Mouse (Mus musculus) bone marrow, adult 2 months (tissue): ENCODE data around the gene Kctd14. TPM values are rescaled to one million over a fixed set of nuclear protein-coding genes. Genes with fewer than 3 reads are reported as not detected.
"Not testable (repeated sequence)": the region's sequence is repeated elsewhere in the genome, so short reads cannot be mapped to it uniquely, and the experiment has no call there.

Experiments
- H3K27ac ChIP-seq: fragments of 200-500 bp; 2 replicates; pipeline ENCODE4 v1.5.1; 2012; ENCODE audit warnings: low read depth, mild to moderate bottlenecking, control low read depth, inconsistent platforms, low read length; ENCODE audit not compliant: control insufficient read depth, poor library complexity, insufficient read depth
- H3K4me1 ChIP-seq: fragments of 200-500 bp; 2 replicates; pipeline ENCODE4 v1.6.1; 2011; ENCODE audit warnings: low read length; ENCODE audit not compliant: control insufficient read depth, insufficient read depth
- H3K4me3 ChIP-seq: fragments of 200-500 bp; replicated peaks from 2 replicates; pipeline ENCODE3; 2011; ENCODE audit warnings: mild to moderate bottlenecking, low read depth, low read length, control low read depth; ENCODE audit not compliant: control insufficient read depth
- CTCF ChIP-seq: fragments of 200-500 bp; IDR thresholded peaks from 2 replicates; pipeline ENCODE4 v1.5.1; 2011; ENCODE audit warnings: low read length, control low read depth; ENCODE audit not compliant: control insufficient read depth, insufficient read depth
- POLR2A ChIP-seq: fragments of 200-500 bp; IDR thresholded peaks from 2 replicates; pipeline ENCODE4 v1.6.1; 2011; ENCODE audit warnings: low read depth, mild to moderate bottlenecking, control low read depth, low read length, borderline replicate concordance; ENCODE audit not compliant: control insufficient read depth
- WGBS: fragments of 180-500 bp; shearing (Covaris S2); methylation state at CpG from one replicate; pipeline ENCODE4 v1.1.7; 2018; 5-methylcytosine and 5-hydroxymethylcytosine counted together
- polyA plus RNA-seq: library from polyadenylated mRNA; stranded (reverse); fragments of >200 nt; gene quantifications from 2 replicates; pipeline ENCODE4 v1.2.4, GENCODE M21; 2011; ENCODE audit warnings: low replicate concordance; ENCODE audit not compliant: missing spikeins, insufficient read depth, insufficient read length

The Kctd14 gene
- polyA plus RNA-seq, 1 experiment = 12.6 TPM

DNA sequence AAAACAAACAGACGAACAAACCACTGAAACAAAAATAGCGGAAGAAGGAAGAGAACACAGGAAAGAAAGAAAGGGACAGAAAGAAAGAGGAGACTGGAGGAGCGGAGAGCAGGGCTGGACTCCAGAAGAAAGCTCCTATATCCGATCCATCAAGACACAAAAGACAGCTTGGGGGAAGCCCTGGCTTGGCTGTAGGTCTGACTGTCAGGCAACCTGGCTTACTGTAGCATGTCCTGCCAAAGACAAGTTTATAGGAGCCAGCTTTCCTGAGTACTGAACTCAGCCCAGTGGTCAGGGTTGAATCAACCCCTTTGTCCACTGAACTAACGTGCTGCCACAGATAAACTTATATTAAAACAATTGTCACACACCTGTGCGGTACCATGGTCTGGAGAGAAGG is 23.8 kb upstream of the Kctd14 start:
- Histone ChIP-seq H3K27ac (no peak overlapping the region), H3K4me3 (no peak overlapping the region), H3K4me1 (no peaks in the 10 kb centered on the region)
- 83% methylated on average over 6 of the region's 6 CpGs for WGBS
- TF ChIP-seq POLR2A (no peak), CTCF (no peak)

GRCm38 (mm10) chr7:97427778-97428420 is 23.2 kb upstream of the Kctd14 start:
- Histone ChIP-seq H3K27ac (no peak overlapping the region), H3K4me1 (no peaks in the 10 kb centered on the region), H3K4me3 (no peak overlapping the region)
- TF ChIP-seq CTCF = 0 out of 2 replicates have a peak, but pooled peaks have one; percentile 17
- no peak for TF ChIP-seq POLR2A
- WGBS = 71% methylated on average over 5 of the region's 5 CpGs

DNA sequence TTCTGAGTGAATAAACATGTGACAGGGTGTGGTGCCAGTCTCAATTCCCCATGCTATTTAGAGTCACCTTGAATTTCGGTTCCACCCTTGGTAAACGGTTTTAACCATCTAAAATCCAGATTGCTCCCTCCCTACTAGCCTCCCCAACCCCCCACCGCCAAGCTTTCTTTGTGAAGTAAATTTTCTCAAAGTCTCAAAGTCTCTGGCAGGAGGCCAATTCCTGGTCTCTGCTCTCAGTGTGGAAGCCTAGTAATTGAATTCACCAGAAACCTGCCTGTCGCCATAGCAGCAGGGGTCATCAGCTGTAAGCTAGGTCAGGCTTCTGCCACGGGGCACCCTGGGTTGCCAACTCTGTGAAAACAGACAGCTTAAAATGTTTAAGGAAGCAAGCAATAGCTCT is 21.4 kb upstream of the Kctd14 start:
- Histone ChIP-seq H3K27ac (peak overlapping the region; percentile 13; the same call in 1 of the 2 replicates), H3K4me3 (no peak overlapping the region), H3K4me1 (no peaks in the 10 kb centered on the region)
- 21% methylated on average over 5 of the region's 5 CpGs for WGBS
- no peak for TF ChIP-seq POLR2A
- TF ChIP-seq CTCF = no peak

- H3K4me3 ChIP-seq, H3K4me1 ChIP-seq, H3K27ac ChIP-seq: not testable (repeated sequence)
- WGBS = 81% methylated on average over 3 of the region's 3 CpGs
Measured at GRCm38 (mm10) chr7:97433517-97433916, 17.6 kb upstream of the Kctd14 start.

DNA sequence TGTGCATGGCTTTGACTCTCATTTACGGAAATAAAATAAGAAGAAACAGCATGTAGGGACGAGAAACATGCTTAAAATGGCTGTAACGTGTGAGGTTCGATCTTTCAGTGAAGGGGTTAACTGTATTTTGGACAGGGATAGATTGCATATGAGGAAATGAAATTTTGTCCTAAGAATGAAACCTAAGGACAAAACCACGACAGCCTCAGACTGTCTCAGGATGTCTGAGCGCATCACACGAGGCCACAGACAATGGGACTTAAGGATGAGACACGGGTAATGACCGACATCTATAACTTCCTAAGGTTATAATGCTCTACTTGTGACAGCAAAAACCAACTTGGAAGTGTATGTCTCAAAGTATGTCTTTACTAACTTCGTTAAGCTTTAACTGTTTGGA is 16.6 kb upstream of the Kctd14 start:
- Histone ChIP-seq H3K27ac (no peak overlapping the region), H3K4me3 (no peak overlapping the region), H3K4me1 (no peaks in the 10 kb centered on the region)
- WGBS = 62% methylated on average over 10 of the region's 10 CpGs
- TF ChIP-seq CTCF (no peak), POLR2A (no peak)

- H3K4me3 ChIP-seq = no peak overlapping the region
- TF ChIP-seq CTCF (no peak), POLR2A (no peak)
- H3K27ac ChIP-seq = no peak overlapping the region
- H3K4me1 ChIP-seq = no peaks in the 10 kb centered on the region; the same call in 1 of the 2 replicates
Measured at GRCm38 (mm10) chr7:97438986-97439385, 12.1 kb upstream of the Kctd14 start.

DNA sequence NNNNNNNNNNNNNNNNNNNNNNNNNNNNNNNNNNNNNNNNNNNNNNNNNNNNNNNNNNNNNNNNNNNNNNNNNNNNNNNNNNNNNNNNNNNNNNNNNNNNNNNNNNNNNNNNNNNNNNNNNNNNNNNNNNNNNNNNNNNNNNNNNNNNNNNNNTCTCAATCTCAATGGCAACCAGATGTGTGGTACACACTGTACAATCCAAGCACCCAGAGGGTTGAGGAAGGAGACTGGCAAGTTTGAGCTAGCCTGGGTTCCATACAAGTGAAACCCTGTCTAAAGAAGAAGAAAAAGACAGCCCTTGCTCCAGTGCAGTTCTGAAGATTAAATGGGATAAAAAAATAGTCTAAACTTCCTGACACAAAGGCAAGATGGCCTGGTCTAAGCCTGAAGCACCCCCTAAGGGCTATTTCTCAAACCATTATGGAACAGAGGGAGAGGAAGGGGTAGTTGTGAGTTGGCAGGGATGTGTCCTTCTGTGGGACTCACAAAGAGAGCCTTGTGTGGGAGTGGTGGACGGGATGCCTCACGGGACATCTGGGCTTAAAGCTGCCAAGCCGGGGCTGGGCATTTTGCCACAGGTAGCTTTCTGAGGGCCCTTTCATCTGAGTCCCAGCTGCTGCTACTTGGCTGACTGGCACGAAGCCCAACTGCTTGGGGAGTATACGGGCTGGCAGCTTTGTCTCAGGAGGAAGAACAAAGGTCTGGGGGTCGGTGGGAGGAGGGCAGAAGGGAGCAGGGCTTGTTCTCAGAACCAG is 4.8 kb upstream of the Kctd14 start:
- no peak for TF ChIP-seq POLR2A
- no peak for TF ChIP-seq CTCF
- WGBS = 7% methylated on average over 6 of the region's 6 CpGs
- no peaks in the 10 kb centered on the region; the same call in 1 of the 2 replicates for H3K4me1 ChIP-seq
- H3K4me3 ChIP-seq = no peak overlapping the region
- no peak overlapping the region for H3K27ac ChIP-seq

DNA sequence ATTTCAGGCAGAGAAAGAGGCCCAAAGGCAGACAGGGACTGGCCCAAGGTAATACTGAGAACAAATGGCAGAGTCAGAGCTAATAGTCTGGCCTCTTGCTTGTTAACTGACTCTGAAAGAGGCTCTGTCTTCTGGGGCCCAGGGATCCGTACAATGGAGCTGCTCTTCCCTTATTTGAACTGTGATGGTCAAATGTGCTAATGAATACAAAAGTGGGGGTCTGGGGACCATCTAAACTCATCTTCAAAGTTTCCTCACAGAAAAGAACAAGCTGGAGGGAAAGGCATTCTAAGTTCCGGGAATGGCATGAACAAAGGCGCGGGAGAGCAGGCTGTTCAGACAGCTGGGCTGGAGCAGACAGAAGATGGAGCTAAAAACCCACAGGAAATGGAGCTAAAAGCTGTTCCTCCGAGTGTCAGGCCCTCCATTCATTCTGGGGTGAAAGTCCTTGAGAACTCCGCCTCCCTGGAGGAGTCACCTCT is 4.0 kb upstream of the Kctd14 start:
- Histone ChIP-seq H3K4me1 (no peaks in the 10 kb centered on the region; the same call in 1 of the 2 replicates), H3K27ac (no peak overlapping the region), H3K4me3 (no peak overlapping the region)
- 63% methylated on average over 6 of the region's 6 CpGs for WGBS
- TF ChIP-seq CTCF (no peak), POLR2A (no peak)

- Histone ChIP-seq H3K27ac (no peak overlapping the region), H3K4me3 (no peak overlapping the region), H3K4me1 (peaks cover 3% of the 10 kb centered on the region; the same call in 1 of the 2 replicates)
- no peak for TF ChIP-seq CTCF
- no peak for TF ChIP-seq POLR2A
- WGBS = 21% methylated on average over 6 of the region's 6 CpGs
Measured at GRCm38 (mm10) chr7:97452196-97452595, 1.1 kb downstream of the Kctd14 start.
